Mouse (Mus musculus) lung, postnatal 0 days (tissue): ENCODE results near the gene Csn1s2a. TPM values are rescaled to one million over a fixed set of nuclear protein-coding genes. Genes with fewer than 3 reads are reported as not detected.

Experiments used
- ATAC-seq: fragments of 200-750 bp; cut with Nextera tagmentation; 2 replicates; pipeline ENCODE4 v1.8.0; 2017; ENCODE audit warnings: moderate library complexity
- DNase-seq: peaks from one replicate; pipeline ENCODE4 v3.0.0-alpha.2; 2016; ENCODE audit warnings: low spot score
- H3K27ac ChIP-seq: fragments of 300-500 bp; sonication (generic); 2 replicates; pipeline ENCODE4 v1.5.1; 2014; ENCODE audit warnings: antibody characterized with exemption, mild to moderate bottlenecking, low read length, mixed read lengths
- H3K27me3 ChIP-seq: fragments of 300-500 bp; sonication (generic); replicated peaks from 2 replicates; pipeline ENCODE4 v1.6.1; 2014; ENCODE audit warnings: low read length, mixed read lengths; ENCODE audit not compliant: insufficient read depth
- H3K36me3 ChIP-seq: fragments of 300-500 bp; sonication (generic); 2 replicates; pipeline ENCODE4 v1.6.1; 2014; ENCODE audit warnings: low read length, mixed read lengths; ENCODE audit not compliant: insufficient read depth
- H3K4me1 ChIP-seq: fragments of 300-500 bp; sonication (generic); 2 replicates; pipeline ENCODE4 v1.6.1; 2014; ENCODE audit warnings: antibody characterized with exemption, low read depth, low read length, mixed read lengths; ENCODE audit not compliant: insufficient read depth
- H3K4me2 ChIP-seq: fragments of 300-500 bp; sonication (generic); replicated peaks from 2 replicates; pipeline ENCODE4 v1.6.1; 2014; ENCODE audit warnings: low read depth, mild to moderate bottlenecking, low read length, moderate library complexity, mixed read lengths
- H3K4me3 ChIP-seq: fragments of 300-500 bp; sonication (generic); 2 replicates; pipeline ENCODE4 v1.5.1; 2014; ENCODE audit warnings: low read depth, low read length
- H3K9ac ChIP-seq: fragments of 300-500 bp; sonication (generic); replicated peaks from 2 replicates; pipeline ENCODE4 v1.6.1; 2014; ENCODE audit warnings: low read depth, mild to moderate bottlenecking
- H3K9me3 ChIP-seq: fragments of 300-500 bp; sonication (generic); 2 replicates; pipeline ENCODE4 v1.6.1; 2016; ENCODE audit warnings: low read length, mixed read lengths
- CTCF ChIP-seq: IDR thresholded peaks from 2 replicates; pipeline ENCODE4 v1.5.1; 2016; ENCODE audit warnings: antibody characterized with exemption, mild to moderate bottlenecking
- EP300 ChIP-seq: IDR thresholded peaks from 2 replicates; pipeline ENCODE4 v1.6.1; 2016; ENCODE audit warnings: antibody characterized with exemption, mild to moderate bottlenecking, control low read depth
- WGBS: fragments of 180-500 bp; shearing (Covaris S2); extraction: QIAGEN DNeasy Blood & Tissue Kit; methylation state at CpG from one replicate; pipeline ENCODE4 v1.1.7; 2014; 5-methylcytosine and 5-hydroxymethylcytosine counted together
- polyA plus RNA-seq: library from polyadenylated mRNA; unstranded; fragments of >200 nt; fragmentation: Nextera tagmentation; extraction: Ambion mirVana; gene quantifications from 2 replicates; pipeline ENCODE4 v1.2.1, GENCODE M21; 2015

Csn1s2a gene
- polyA plus RNA-seq, 1 experiment from 2014 or later, result 0.36 TPM

GRCm38 (mm10) chr5:87809253-87809652 is 34.9 kb downstream of the Csn1s2a start:
- Histone ChIP-seq H3K27me3 (no peaks in the 10 kb centered on the region), H3K4me1 (no peaks in the 10 kb centered on the region), H3K9ac (no peak overlapping the region), H3K4me3 (no peak overlapping the region), H3K27ac (no peak overlapping the region), H3K9me3 (no peaks in the 10 kb centered on the region), H3K4me2 (no peak overlapping the region), H3K36me3 (no peaks in the 10 kb centered on the region)
- no peak for ATAC-seq
- TF ChIP-seq CTCF (no peak), EP300 (no peak)
- WGBS, result 47% methylated on average over 2 of the region's 2 CpGs
- DNase-seq, result no peak

DNA sequence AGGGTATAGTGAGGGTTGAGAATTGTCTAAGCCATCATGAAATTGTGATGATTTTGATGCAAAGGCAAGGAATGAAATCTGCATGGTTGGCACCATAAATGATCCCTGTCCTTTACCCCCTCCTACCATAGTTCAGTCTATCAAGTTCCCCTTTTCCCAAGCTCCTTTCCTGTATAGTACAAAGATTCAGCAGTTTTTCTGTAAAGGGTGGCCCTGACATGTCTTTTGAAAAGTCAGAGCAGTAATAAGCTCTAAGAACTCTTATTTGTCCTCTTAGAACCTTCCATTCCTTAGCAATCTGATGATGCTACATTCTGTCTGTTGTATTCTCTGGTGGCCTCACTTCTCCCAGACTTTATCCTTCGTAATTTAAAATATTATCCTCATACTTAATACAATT is 51.0 kb downstream of the Csn1s2a start, which contains the start of gene Prr27:
Gene Prr27 (plus strand): TSS at position 301 of the 400 bp plus-strand sequence.
- Histone ChIP-seq H3K36me3 (no peaks in the 10 kb centered on the region), H3K4me2 (no peak within 1 kb of the TSS), H3K27ac (no peak within 1 kb of the TSS), H3K9ac (no peak within 1 kb of the TSS), H3K4me3 (no peak within 1 kb of the TSS), H3K27me3 (no peaks in the 10 kb centered on the region), H3K9me3 (no peaks in the 10 kb centered on the region), H3K4me1 (no peaks in the 10 kb centered on the region)
- whole genome bisulfite sequencing, result 49% methylated on average over 1 of the region's 1 CpGs
- ATAC-seq, result no peak
- no peak for TF ChIP-seq CTCF
- no peak for TF ChIP-seq EP300
- no peak for DNase-seq

Other genes starting within 250 kb of the Csn1s2a start
- not detected in 2 replicates for gene Sult1b1, start 236.4 kb upstream of the Csn1s2a start, polyA plus RNA-seq
- 0.14 and 0.21 TPM in 2 replicates for gene Sult1d1, start 205.5 kb upstream of the Csn1s2a start, polyA plus RNA-seq
- not detected in 2 replicates for gene Sult1e1, start 183.0 kb upstream of the Csn1s2a start, polyA plus RNA-seq
- 0.11 and 10.3 TPM in 2 replicates for gene Csn1s1, start 108.4 kb upstream of the Csn1s2a start, polyA plus RNA-seq
- gene Csn2, start 74.9 kb upstream of the Csn1s2a start, polyA plus RNA-seq, result 0.35 and 46.5 TPM in 2 replicates
- gene Csn1s2b, start 33.5 kb downstream of the Csn1s2a start, polyA plus RNA-seq, result 1.2 TPM in 1 of 2 replicates, not detected in the other
- not detected in 2 replicates for gene Prr27, start 51.1 kb downstream of the Csn1s2a start, polyA plus RNA-seq
- not detected in 2 replicates for gene Odam, start 110.5 kb downstream of the Csn1s2a start, polyA plus RNA-seq
- 0.12 and 13.8 TPM in 2 replicates for gene Csn3, start 151.0 kb downstream of the Csn1s2a start, polyA plus RNA-seq
- not detected in 2 replicates for gene 2310003L06Rik, start 194.9 kb downstream of the Csn1s2a start, polyA plus RNA-seq
- not detected in 2 replicates for gene Gm28434, start 194.9 kb downstream of the Csn1s2a start, polyA plus RNA-seq
- gene Cabs1, start 204.9 kb downstream of the Csn1s2a start, polyA plus RNA-seq, result not detected in 2 replicates
- not detected in 2 replicates for gene Smr3a, start 228.0 kb downstream of the Csn1s2a start, polyA plus RNA-seq